Mouse (Mus musculus) heart, embryonic 14.5 days (tissue): ENCODE data around the gene Tmem223. TPM values are rescaled to one million over a fixed set of nuclear protein-coding genes. Genes with fewer than 3 reads are reported as not detected.
A peak's percentile ranks its signal among the peaks of the same experiment; 100 is the strongest.

Source experiments
- ATAC-seq: fragments of 200-750 bp; cut with Nextera tagmentation; 2 replicates; pipeline ENCODE4 v1.8.0; 2017; ENCODE audit warnings: low read depth, moderate TSS enrichment; ENCODE audit not compliant: insufficient number of reproducible peaks, insufficient read depth, low FRiP score
- H3K27ac ChIP-seq, 2 experiments: fragments of 200-500 bp in 1 of 2; fragments of 300-500 bp in 1 of 2; sonication (generic) in 1 of 2; replicated peaks in 1 of 2; 2 replicates each; pipeline ENCODE4 v1.5.1; 2012 to 2014; ENCODE audit warnings: low read depth in 2 of 2, low read length in 2 of 2, control low read depth in 1 of 2, mild to moderate bottlenecking in 1 of 2, mixed read lengths in 1 of 2; ENCODE audit not compliant: control insufficient read depth in 1 of 2, insufficient read depth in 1 of 2
- H3K27me3 ChIP-seq: fragments of 300-500 bp; sonication (generic); 2 replicates; pipeline ENCODE4 v1.6.1; 2014; ENCODE audit warnings: mild to moderate bottlenecking, low read length, control low read depth; ENCODE audit not compliant: control insufficient read depth, insufficient read depth
- H3K36me3 ChIP-seq: fragments of 300-500 bp; sonication (generic); 2 replicates; pipeline ENCODE4 v1.6.1; 2014; ENCODE audit warnings: mild to moderate bottlenecking, control low read depth, low read length, mixed read lengths; ENCODE audit not compliant: control insufficient read depth, insufficient read depth
- H3K4me1 ChIP-seq, 2 experiments: fragments of 200-500 bp in 1 of 2; fragments of 300-500 bp in 1 of 2; sonication (generic) in 1 of 2; 2 replicates each; pipeline ENCODE4 v1.6.1; 2012 to 2014; ENCODE audit warnings: low read length in 2 of 2, control low read depth in 1 of 2, mixed read lengths in 1 of 2; ENCODE audit not compliant: control insufficient read depth in 2 of 2, insufficient read depth in 2 of 2
- H3K4me2 ChIP-seq: fragments of 300-500 bp; sonication (generic); 2 replicates; pipeline ENCODE4 v1.6.1; 2014; ENCODE audit warnings: mild to moderate bottlenecking, low read length
- H3K4me3 ChIP-seq, 2 experiments: fragments of 200-500 bp in 1 of 2; fragments of 300-500 bp in 1 of 2; sonication (generic) in 1 of 2; 2 replicates each; pipeline ENCODE4 v1.5.1; 2012 to 2014; ENCODE audit warnings: low read length in 2 of 2, mild to moderate bottlenecking in 2 of 2, control low read depth in 1 of 2, low read depth in 1 of 2, moderate library complexity in 1 of 2; ENCODE audit not compliant: control insufficient read depth in 1 of 2, insufficient read depth in 1 of 2
- H3K9ac ChIP-seq: fragments of 300-500 bp; sonication (generic); 2 replicates; pipeline ENCODE4 v1.6.1; 2014; ENCODE audit warnings: mild to moderate bottlenecking, low read length
- H3K9me3 ChIP-seq: fragments of 300-500 bp; sonication (generic); 2 replicates; pipeline ENCODE4 v1.6.1; 2016; ENCODE audit warnings: low read length, control low read depth; ENCODE audit not compliant: control insufficient read depth
- WGBS: fragments of 180-500 bp; shearing (Covaris S2); extraction: QIAGEN DNeasy Blood & Tissue Kit; methylation state at CpG from one replicate; pipeline ENCODE4 v1.1.7; 2014; 5-methylcytosine and 5-hydroxymethylcytosine counted together
- polyA plus RNA-seq: library from polyadenylated mRNA; unstranded; fragments of >200 nt; fragmentation: Nextera tagmentation; extraction: Ambion mirVana; gene quantifications from 2 replicates; pipeline ENCODE4 v1.2.1, GENCODE M21; 2014

The Tmem223 gene
- polyA plus RNA-seq, 1 experiment from 2014 or later, result 167 TPM

GRCm38 (mm10) chr19:8747368-8747767 lies 23.4 kb upstream of the Tmem223 start:
- no peak overlapping the region for H3K9ac ChIP-seq
- ATAC-seq, result no peak
- H3K4me1 ChIP-seq, result peaks cover 3 to 9% of the 10 kb centered on the region in 2 experiments; a peak in 3 of 4 replicates
- no peak overlapping the region for H3K27ac ChIP-seq
- H3K9me3 ChIP-seq, result no peaks in the 10 kb centered on the region
- no peaks in the 10 kb centered on the region for H3K27me3 ChIP-seq
- H3K4me3 ChIP-seq, result no peak overlapping the region
- H3K4me2 ChIP-seq, result no peak overlapping the region
- 68% methylated on average over 2 of the region's 2 CpGs for WGBS
- peaks cover 95% of the 10 kb centered on the region for H3K36me3 ChIP-seq

GRCm38 (mm10) chr19:8755652-8756051 lies 15.1 kb upstream of the Tmem223 start:
- 48% methylated on average over 3 of the region's 3 CpGs for WGBS
- 0 out of 4 replicates have a peak overlapping the region, but pooled peaks of 1 of the 2 experiments have one; percentile 96 for H3K4me3 ChIP-seq
- H3K27ac ChIP-seq, result no peak overlapping the region
- peak overlapping the region; percentile 75; the same call in 1 of the 2 replicates for H3K4me2 ChIP-seq
- H3K9me3 ChIP-seq, result no peaks in the 10 kb centered on the region
- H3K36me3 ChIP-seq, result peaks cover 50% of the 10 kb centered on the region
- H3K4me1 ChIP-seq, result peaks cover 0 to 19% of the 10 kb centered on the region in 2 experiments; a peak in 2 of 4 replicates
- ATAC-seq, result no peak
- H3K27me3 ChIP-seq, result no peaks in the 10 kb centered on the region
- H3K9ac ChIP-seq, result no peak overlapping the region

DNA sequence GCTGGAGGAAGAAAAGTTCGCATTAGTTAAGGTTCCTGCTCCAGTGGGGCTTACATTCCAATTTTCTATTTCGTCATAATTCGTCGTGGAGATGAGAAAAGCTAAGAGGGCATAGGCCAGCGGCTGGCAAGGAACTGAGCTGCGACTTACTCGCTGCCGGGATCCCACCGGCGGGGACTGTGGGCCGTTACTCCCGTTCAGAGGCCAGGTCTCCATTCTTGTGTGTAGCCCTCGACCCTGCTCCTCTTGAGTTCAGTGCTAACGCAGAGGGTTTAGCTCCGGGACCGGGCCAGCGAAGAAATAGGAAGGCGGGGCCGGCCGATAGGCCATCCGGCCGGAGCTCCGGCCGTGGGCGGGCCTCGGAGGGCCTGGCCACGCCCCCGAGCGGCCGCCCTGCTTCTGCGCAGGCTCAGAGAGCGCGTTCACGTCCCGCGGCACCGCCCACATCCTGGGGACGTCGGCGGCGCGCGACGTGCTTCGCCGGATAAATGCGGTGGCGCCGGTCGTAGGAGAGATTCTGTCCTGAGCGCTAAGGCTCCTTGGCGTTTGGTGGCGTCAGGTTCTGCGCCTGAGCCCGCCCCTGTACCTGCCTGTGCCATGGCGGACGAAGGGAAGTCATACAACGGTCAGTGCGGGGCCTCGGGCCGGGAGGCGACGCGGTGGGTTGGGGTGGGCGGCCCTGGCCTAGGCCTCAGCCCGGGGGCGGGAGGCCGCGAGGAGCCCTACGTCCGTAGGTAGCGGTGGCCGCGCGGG lies 14.0 kb upstream of the Tmem223 start, which contains the start of gene Nxf1:
Gene Nxf1 (plus strand): TSS at position 439 of the 753 bp plus-strand sequence.
- H3K27ac ChIP-seq, result peak within 1 kb of the TSS; percentile 88 to 90
- peak within 1 kb of the TSS; percentile 90 for H3K4me2 ChIP-seq
- H3K4me3 ChIP-seq, result peak within 1 kb of the TSS; percentile 91 to 96
- no peaks in the 10 kb centered on the region for H3K9me3 ChIP-seq
- peak; percentile 94 for ATAC-seq
- peak within 1 kb of the TSS; percentile 89 for H3K9ac ChIP-seq
- H3K27me3 ChIP-seq, result no peaks in the 10 kb centered on the region
- peaks cover 40% of the 10 kb centered on the region for H3K36me3 ChIP-seq
- H3K4me1 ChIP-seq, result peaks cover 0 to 19% of the 10 kb centered on the region in 2 experiments; a peak in 2 of 4 replicates
- under 1% methylated on average over 75 of the region's 75 CpGs for WGBS

DNA sequence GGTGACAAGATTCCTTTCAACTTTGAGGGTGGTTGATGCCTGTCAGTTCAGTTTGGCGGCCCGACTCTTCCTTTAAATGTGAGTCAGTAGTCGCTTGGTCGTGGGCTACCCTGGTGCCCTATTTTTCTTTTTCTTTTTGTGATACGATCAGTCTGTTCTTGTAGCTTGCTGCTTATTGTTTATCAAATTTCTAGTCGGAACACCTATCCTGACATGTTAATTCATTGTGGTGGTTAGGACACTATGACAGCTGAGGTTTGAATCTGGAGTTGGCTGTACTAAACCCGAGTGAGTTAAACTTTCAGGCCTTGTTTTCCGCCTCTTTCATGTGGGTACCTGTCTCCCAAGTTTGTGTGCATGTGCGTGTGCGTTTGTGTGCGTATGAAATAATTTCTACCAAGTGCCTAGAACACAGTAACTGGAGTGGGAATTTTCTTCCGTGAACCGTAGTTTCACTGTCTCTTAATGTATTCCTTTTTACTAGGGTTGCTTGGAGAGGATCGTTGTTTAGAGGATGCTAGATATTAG lies 13.3 kb upstream of the Tmem223 start:
- peak overlapping the region; percentile 89 for H3K9ac ChIP-seq
- H3K4me1 ChIP-seq, result peaks cover 0 to 19% of the 10 kb centered on the region in 2 experiments; a peak in 2 of 4 replicates
- peaks cover 38% of the 10 kb centered on the region for H3K36me3 ChIP-seq
- no peaks in the 10 kb centered on the region for H3K9me3 ChIP-seq
- peak overlapping the region; percentile 87 to 88; a peak in 3 of 4 replicates for H3K27ac ChIP-seq
- WGBS, result 2% methylated on average over 14 of the region's 14 CpGs
- no peak for ATAC-seq
- no peaks in the 10 kb centered on the region for H3K27me3 ChIP-seq
- peak overlapping the region; percentile 90 for H3K4me2 ChIP-seq
- H3K4me3 ChIP-seq, result peak overlapping the region; percentile 91 to 96

GRCm38 (mm10) chr19:8758899-8759298 lies 11.9 kb upstream of the Tmem223 start:
- Histone ChIP-seq H3K4me2 (no peak overlapping the region), H3K36me3 (peaks cover 38% of the 10 kb centered on the region), H3K27me3 (no peaks in the 10 kb centered on the region), H3K9ac (no peak overlapping the region), H3K4me1 (peaks cover 0 to 19% of the 10 kb centered on the region in 2 experiments; a peak in 2 of 4 replicates), H3K4me3 (no peak overlapping the region), H3K27ac (no peak overlapping the region), H3K9me3 (no peaks in the 10 kb centered on the region)
- no peak for ATAC-seq
- WGBS, result 65% methylated on average over 2 of the region's 2 CpGs

GRCm38 (mm10) chr19:8760757-8761156 lies 10.0 kb upstream of the Tmem223 start:
- Histone ChIP-seq H3K27me3 (no peaks in the 10 kb centered on the region), H3K36me3 (peaks cover 38% of the 10 kb centered on the region), H3K4me1 (peaks cover 0 to 16% of the 10 kb centered on the region in 2 experiments; a peak in 2 of 4 replicates), H3K27ac (no peak overlapping the region), H3K9me3 (peaks cover 8% of the 10 kb centered on the region; the same call in 1 of the 2 replicates), H3K4me3 (no peak overlapping the region), H3K4me2 (no peak overlapping the region), H3K9ac (no peak overlapping the region)
- ATAC-seq, result no peak
- WGBS, result 90% methylated on average over 2 of the region's 2 CpGs

DNA sequence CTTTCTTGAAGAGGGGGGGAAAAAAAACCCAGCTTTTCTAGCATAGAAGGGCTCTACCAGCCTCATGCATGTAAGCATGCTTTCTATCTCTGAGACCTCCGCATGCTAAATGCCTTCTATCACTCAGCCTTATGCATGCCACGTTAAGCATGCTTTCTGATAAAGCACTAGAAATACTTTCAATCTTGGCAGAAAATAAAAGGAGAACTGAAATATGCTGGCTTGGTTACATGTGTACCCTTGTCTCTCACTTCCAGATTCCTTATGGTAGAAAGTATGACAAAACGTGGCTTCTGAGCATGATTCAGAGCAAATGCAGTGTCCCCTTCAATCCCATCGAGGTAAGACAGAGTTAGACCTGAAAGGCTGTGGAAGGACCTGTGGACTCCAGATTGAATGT lies 7.5 kb upstream of the Tmem223 start:
- Histone ChIP-seq H3K9ac (no peak overlapping the region), H3K4me3 (no peak overlapping the region), H3K27me3 (no peaks in the 10 kb centered on the region), H3K4me2 (no peak overlapping the region), H3K27ac (no peak overlapping the region), H3K36me3 (peaks cover 63% of the 10 kb centered on the region), H3K4me1 (peaks cover 0 to 5% of the 10 kb centered on the region in 2 experiments; a peak in 2 of 4 replicates), H3K9me3 (peaks cover 8% of the 10 kb centered on the region; the same call in 1 of the 2 replicates)
- WGBS, result 67% methylated on average over 4 of the region's 4 CpGs
- no peak for ATAC-seq
